Mouse (Mus musculus): ENCODE data around the gene Gm21985. TPM values are rescaled to one million over a fixed set of nuclear protein-coding genes. Genes with fewer than 3 reads are reported as not detected.

Gm21985 gene
- total RNA-seq, 2 experiments from 2014 or later = 0.51 TPM; not detected in 1

GRCm38 (mm10) chr2:112315638-112316037, 49.5 kb downstream of the Gm21985 start:
- DNase-seq = no peak
- intact Hi-C loops (cut with DNase I) = no loop called here

GRCm38 (mm10) chr2:112318227-112318626, 52.1 kb downstream of the Gm21985 start:
- no peak for DNase-seq
- intact Hi-C loops (cut with DNase I) = no loop called here

- intact Hi-C loops (cut with DNase I) = no loop called here
- DNase-seq = peak in 1 of 2 experiments; percentile 9
These were observed 52.8 kb downstream of the Gm21985 start for GRCm38 (mm10) chr2:112318905-112319304.

GRCm38 (mm10) chr2:112328069-112328777, 62.1 kb downstream of the Gm21985 start:
- no peak for DNase-seq
- intact Hi-C loops (cut with DNase I) = no loop called here

GRCm38 (mm10) chr2:112332051-112332898, 66.2 kb downstream of the Gm21985 start:
- no peak for DNase-seq
- intact Hi-C loops (cut with DNase I) = loop anchor here (10.0 kb wide), 1 partner anchor 67 kb away; the partner anchor contains the start of genes Gm21985, Nop10 and Slc12a6

- no peak for DNase-seq
- intact Hi-C loops (cut with DNase I) = loop anchor here (10.0 kb wide), 1 partner anchor 72 kb away; the partner anchor contains the start of genes Gm21985, Nop10 and Slc12a6
These were observed 71.1 kb downstream of the Gm21985 start for GRCm38 (mm10) chr2:112337211-112337610.

GRCm38 (mm10) chr2:112339736-112340135, 73.6 kb downstream of the Gm21985 start:
- intact Hi-C loops (cut with DNase I) = loop anchor here (10.0 kb wide), 1 partner anchor 75 kb away; the partner anchor contains the start of genes Gm21985, Nop10 and Slc12a6
- peak; percentile 13 to 18 for DNase-seq

GRCm38 (mm10) chr2:112341117-112341516, 75.0 kb downstream of the Gm21985 start:
- intact Hi-C loops (cut with DNase I) = no loop called here
- DNase-seq = no peak

- intact Hi-C loops (cut with DNase I) = no loop called here
- DNase-seq = no peak
These were observed 82.1 kb downstream of the Gm21985 start for GRCm38 (mm10) chr2:112348246-112348645.

- no peak for DNase-seq
- intact Hi-C loops (cut with DNase I) = no loop called here
These were observed 87.8 kb downstream of the Gm21985 start for GRCm38 (mm10) chr2:112353685-112354455.

GRCm38 (mm10) chr2:112359611-112360010, 93.5 kb downstream of the Gm21985 start:
- intact Hi-C loops (cut with DNase I) = no loop called here
- DNase-seq = no peak

- intact Hi-C loops (cut with DNase I) = no loop called here
- no peak for DNase-seq
These were observed 94.1 kb downstream of the Gm21985 start for GRCm38 (mm10) chr2:112360012-112360780.

GRCm38 (mm10) chr2:112360781-112361169, 94.7 kb downstream of the Gm21985 start:
- intact Hi-C loops (cut with DNase I) = no loop called here
- no peak for DNase-seq

GRCm38 (mm10) chr2:112367222-112367621, 101.1 kb downstream of the Gm21985 start:
- intact Hi-C loops (cut with DNase I) = loop anchor here (5.0 kb wide), 1 partner anchor 105 kb away; the partner anchor contains the start of gene Nop10
- no peak for DNase-seq

GRCm38 (mm10) chr2:112367726-112368673, 101.9 kb downstream of the Gm21985 start, which contains the start of gene Emc4:
Emc4 (minus strand) TSS chr2:112368027.
- peak; percentile 85 to 94 for DNase-seq
- intact Hi-C loops (cut with DNase I) = loop anchor here (2.0 to 5.0 kb wide), 2 partner anchors 87 to 106 kb away; partner anchors contain the start of genes Emc7 and Nop10

- DNase-seq = peak; percentile 55 to 56
- intact Hi-C loops (cut with DNase I) = loop anchor here (2.0 to 10.0 kb wide), 3 partner anchors 85 to 395 kb away; partner anchors contain the start of genes Emc7 and Nop10
These were observed 103.8 kb downstream of the Gm21985 start for GRCm38 (mm10) chr2:112369941-112370340.

- intact Hi-C loops (cut with DNase I) = loop anchor here (10.0 kb wide), 1 partner anchor 392 kb away; no protein-coding TSS in a partner anchor
- no peak for DNase-seq
These were observed 107.0 kb downstream of the Gm21985 start for GRCm38 (mm10) chr2:112373141-112373540.

GRCm38 (mm10) chr2:112374610-112375009, 108.5 kb downstream of the Gm21985 start:
- intact Hi-C loops (cut with DNase I) = loop anchor here (10.0 kb wide), 1 partner anchor 390 kb away; no protein-coding TSS in a partner anchor
- DNase-seq = peak in 1 of 2 experiments; percentile 21

Data from heart, postnatal 14 days (tissue).